In genomic region chr5:36378370-36378738, GRCm38 (mm10) we compare ENCODE assay signal across 19 mouse cellular contexts. TPM values are rescaled to one million over a fixed set of nuclear protein-coding genes. Genes with fewer than 3 reads are reported as not detected.
DNase-seq lines count a peak whose midpoint lies in the region; ATAC-seq and TF ChIP-seq lines count a peak whose summit lies in the region.
"Had no signal": no experiment of that assay in that cellular context is flagged by ENCODE, and none has a peak within 500 bp of the region (broad histone marks: within the 10 kb centered on the region; RNA-seq: fewer than 3 reads in every experiment).

No protein-coding gene starts in this region.

- TF ChIP-seq CTCF in hindbrain, postnatal 0 days (IDR thresholded peaks at IDR 0.05; ENCODE audit: low read depth), result 0 out of 2 replicates have a peak, but pooled peaks have one; percentile 3
- TF ChIP-seq CTCF in testis, adult 2 months (IDR thresholded peaks at IDR 0.05; ENCODE audit: control insufficient read depth, insufficient read depth, insufficient replicate concordance, low read depth, low read length), result peak; percentile 8; the same call in 1 of the 2 replicates
- no peak for TF ChIP-seq CTCF in small intestine, adult 2 months (IDR thresholded peaks at IDR 0.05; ENCODE audit: extremely low read depth, insufficient read length, insufficient replicate concordance, low read depth, low read length)

- H3K4me2 ChIP-seq in hindbrain, postnatal 0 days (ENCODE audit: low read depth, low read length), result no peak overlapping the region
- no peak overlapping the region for H3K4me2 ChIP-seq in hindbrain, embryonic 11.5 days (replicated peaks; ENCODE audit: low read depth, low read length)
- no peak overlapping the region for H3K4me2 ChIP-seq in intestine, embryonic 15.5 days (replicated peaks)
- H3K4me2 ChIP-seq: hindbrain, embryonic 13.5 days had no signal

- H3K9me3 ChIP-seq in hindbrain, postnatal 0 days (ENCODE audit: low read length), result no peaks in the 10 kb centered on the region
- H3K9me3 ChIP-seq in hindbrain, embryonic 11.5 days (ENCODE audit: control insufficient read depth, low read length), result no peaks in the 10 kb centered on the region
- H3K9me3 ChIP-seq in intestine, embryonic 15.5 days, result no peaks in the 10 kb centered on the region
- H3K9me3 ChIP-seq: hindbrain, embryonic 13.5 days had no signal

- H3K4me1 ChIP-seq in hindbrain, postnatal 0 days (ENCODE audit: insufficient read depth, low read length), result no peaks in the 10 kb centered on the region; the same call in 1 of the 2 replicates
- no peaks in the 10 kb centered on the region; the same call in 1 of the 2 replicates for H3K4me1 ChIP-seq in hindbrain, embryonic 11.5 days (replicated peaks; ENCODE audit: control insufficient read depth, insufficient read depth, low read length)
- no peaks in the 10 kb centered on the region; the same call in 1 of the 2 replicates for H3K4me1 ChIP-seq in testis, adult 2 months (ENCODE audit: control insufficient read depth, insufficient read depth, low read length)
- peaks cover 50% of the 10 kb centered on the region for H3K4me1 ChIP-seq in intestine, embryonic 15.5 days (replicated peaks)
- peaks cover 66% of the 10 kb centered on the region for H3K4me1 ChIP-seq in small intestine, adult 2 months (ENCODE audit: control insufficient read depth, insufficient read depth, insufficient read length, low read length)

- TF ChIP-seq POLR2A in testis, adult 2 months (IDR thresholded peaks at IDR 0.05; ENCODE audit: control insufficient read depth, low read depth, low read length), result no peak
- TF ChIP-seq POLR2A in small intestine, adult 2 months (IDR thresholded peaks at IDR 0.05; ENCODE audit: low read depth, low read length), result no peak

- no peak overlapping the region for H3K4me3 ChIP-seq in hindbrain, postnatal 0 days (ENCODE audit: low read length)
- no peak overlapping the region for H3K4me3 ChIP-seq in hindbrain, embryonic 11.5 days (ENCODE audit: low read depth, low read length)
- no peak overlapping the region for H3K4me3 ChIP-seq in testis, adult 2 months (ENCODE audit: control insufficient read depth, low read depth, low read length)
- H3K4me3 ChIP-seq in intestine, embryonic 15.5 days (replicated peaks), result no peak overlapping the region
- no peak overlapping the region for H3K4me3 ChIP-seq in small intestine, adult 2 months (ENCODE audit: low read depth, low read length)
- H3K4me3 ChIP-seq: gastrocnemius, adult 2 months; hindbrain, embryonic 13.5 days had no signal

- no peak for ATAC-seq in hindbrain, postnatal 0 days
- no peak for ATAC-seq in hindbrain, embryonic 11.5 days (ENCODE audit: low FRiP score)
- no peak for ATAC-seq in intestine, embryonic 15.5 days
- ATAC-seq: forebrain, embryonic 16.5 days had no signal

- no peak overlapping the region for H3K9ac ChIP-seq in hindbrain, postnatal 0 days (replicated peaks; ENCODE audit: low read length)
- no peak overlapping the region for H3K9ac ChIP-seq in hindbrain, embryonic 11.5 days (ENCODE audit: low read depth, low read length)
- no peak overlapping the region for H3K9ac ChIP-seq in intestine, embryonic 15.5 days
- H3K9ac ChIP-seq: hindbrain, embryonic 13.5 days; liver, embryonic 14.5 days had no signal

- WGBS in hindbrain, postnatal 0 days, result 95% methylated on average over 2 of the region's 2 CpGs
- 87% methylated on average over 2 of the region's 2 CpGs for WGBS in hindbrain, embryonic 11.5 days
- 70% methylated on average over 2 of the region's 2 CpGs for WGBS in intestine, embryonic 15.5 days
- WGBS in small intestine, adult 2 months, result 34% methylated on average over 2 of the region's 2 CpGs

- H3K27me3 ChIP-seq in hindbrain, postnatal 0 days (ENCODE audit: insufficient read depth, low read length), result no peaks in the 10 kb centered on the region
- no peaks in the 10 kb centered on the region for H3K27me3 ChIP-seq in hindbrain, embryonic 11.5 days (ENCODE audit: control insufficient read depth, insufficient read depth, low read length)
- H3K27me3 ChIP-seq in testis, adult 2 months (ENCODE audit: control insufficient read depth, insufficient read depth, low read length), result no peaks in the 10 kb centered on the region
- no peaks in the 10 kb centered on the region for H3K27me3 ChIP-seq in intestine, embryonic 15.5 days (replicated peaks)
- no peaks in the 10 kb centered on the region for H3K27me3 ChIP-seq in small intestine, adult 2 months (ENCODE audit: control insufficient read depth, insufficient read depth, low read length)
- H3K27me3 ChIP-seq: hindbrain, embryonic 13.5 days had no signal

- no peak overlapping the region for H3K27ac ChIP-seq in hindbrain, postnatal 0 days
- no peak overlapping the region for H3K27ac ChIP-seq in hindbrain, embryonic 11.5 days (ENCODE audit: low read depth, low read length)
- H3K27ac ChIP-seq in testis, adult 2 months (ENCODE audit: control insufficient read depth, insufficient read depth, low read depth, low read length), result no peak overlapping the region
- H3K27ac ChIP-seq in intestine, embryonic 15.5 days, result peak overlapping the region; percentile 77
- H3K27ac ChIP-seq in small intestine, adult 2 months (ENCODE audit: insufficient read depth, low read depth, low read length), result peak overlapping the region; percentile 88
- H3K27ac ChIP-seq: gastrocnemius, adult 2 months; hindbrain, embryonic 13.5 days; liver, embryonic 14.5 days had no signal

- H3K36me3 ChIP-seq in hindbrain, postnatal 0 days (ENCODE audit: insufficient read depth, low read length), result no peaks in the 10 kb centered on the region
- no peaks in the 10 kb centered on the region for H3K36me3 ChIP-seq in hindbrain, embryonic 11.5 days (ENCODE audit: control insufficient read depth, insufficient read depth, low read length)
- no peaks in the 10 kb centered on the region for H3K36me3 ChIP-seq in testis, adult 2 months (ENCODE audit: control insufficient read depth, insufficient read depth, low read length)
- no peaks in the 10 kb centered on the region for H3K36me3 ChIP-seq in intestine, embryonic 15.5 days
- no peaks in the 10 kb centered on the region for H3K36me3 ChIP-seq in small intestine, adult 2 months (ENCODE audit: control insufficient read depth, insufficient read depth, low read length)
- H3K36me3 ChIP-seq: hindbrain, embryonic 13.5 days had no signal

- DNase-seq in hindbrain, postnatal 0 days (ENCODE audit: low spot score), result no peak
- no peak for DNase-seq in hindbrain, embryonic 11.5 days (ENCODE audit: low spot score)
- no peak for DNase-seq in testis, postnatal 10 days (ENCODE audit: low spot score)
- no peak for DNase-seq in gastrocnemius, postnatal 4 days (ENCODE audit: low spot score in 2 of 2)
- no peak for DNase-seq in adrenal gland, adult (ENCODE audit: inconsistent age in 2 of 2, low spot score in 1 of 2)
- DNase-seq: adrenal gland, adult 8-10 months; cerebellum, adult 11-12 months; cerebellum, postnatal 36 days; gastrocnemius, adult 2 months; heart, adult 18-20 months; lung, postnatal 10 days; spleen, adult 18-20 months had no signal

RNA-seq across cellular contexts. Expression of gene Sorcs2, which starts 19.6 kb away (rescaled TPM):
- 47.8 and 50.3 TPM in 2 replicates for total RNA-seq in hindbrain, postnatal 0 days (2014; rRNA removed)
- polyA plus RNA-seq in hindbrain, postnatal 0 days (2015; fragmentation: Nextera tagmentation; extraction: Ambion mirVana), result 11.5 and 12.4 TPM in 2 replicates
- polyA plus RNA-seq in hindbrain, embryonic 11.5 days (2014; fragmentation: Nextera tagmentation; extraction: Ambion mirVana), result 4.1 and 6.0 TPM in 2 replicates
- 13.8 and 14.1 TPM in 2 replicates for polyA plus RNA-seq in testis, adult 2 months (2012; rRNA removed)
- polyA plus RNA-seq in intestine, embryonic 15.5 days (2015; fragmentation: Nextera tagmentation; extraction: Ambion mirVana), result 9.6 and 10.8 TPM in 2 replicates
- polyA plus RNA-seq in small intestine, adult 2 months (2012; rRNA removed), result 3.3 and 5.9 TPM in 2 replicates
- total RNA-seq in gastrocnemius, postnatal 4 days (2021), result 10 to 100 TPM; 35.8 to 38.1 TPM
- total RNA-seq: megakaryocyte-erythroid progenitor cell, adult 5-6 weeks had no signal

Comparison
In these comparisons a context has a peak if more than half of its experiments do, and no peak if none do; other contexts are left out.
1. H3K27ac ChIP-seq: peak in intestine, embryonic 15.5 days (single experiment) and small intestine, adult 2 months (single experiment); none in hindbrain, postnatal 0 days (single experiment), hindbrain, embryonic 11.5 days (single experiment) and testis, adult 2 months (single experiment).